Mouse (Mus musculus): Measurements from ENCODE around the gene Pard6b.

- TF ChIP-seq CTCF (IDR thresholded peaks at IDR 0.05; ENCODE audit: low read depth) = no peak
- no peak for TF ChIP-seq EP300 (IDR thresholded peaks at IDR 0.05; ENCODE audit: low read depth)
Measured at GRCm38 (mm10) chr2:168031842-168032241, 49.0 kb upstream of the Pard6b start.
